Mouse (Mus musculus): ENCODE measurements around the gene Olfr1406.
"Not testable (repeated sequence)": the region's sequence is repeated elsewhere in the genome, so short reads cannot be mapped to it uniquely, and the experiment has no call there.

The Olfr1406 gene

DNA sequence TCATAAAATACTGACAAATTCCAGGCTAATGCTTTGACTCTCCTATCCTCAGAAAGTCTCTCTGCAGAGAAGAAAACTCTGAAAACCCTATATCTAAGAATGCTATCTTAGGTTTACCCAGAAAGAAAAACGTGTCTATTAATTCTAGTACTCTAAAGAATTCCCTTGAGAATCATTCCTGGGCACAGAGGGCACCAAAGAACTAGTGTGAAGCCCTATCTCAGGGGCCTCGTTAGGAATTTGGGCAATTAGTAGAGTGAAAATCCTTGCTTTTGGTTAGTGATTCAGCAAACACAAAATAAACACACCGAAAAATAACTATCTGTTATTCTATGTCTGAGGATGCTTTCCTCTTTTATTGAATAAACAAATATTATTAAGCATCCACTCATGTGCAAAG is at the start of gene Olfr1406:
TSS of gene Olfr1406 (minus strand) at position 101 of the 400 bp plus-strand sequence.
- DNase-seq (ENCODE audit: low read depth, low spot score), result no peak

DNA sequence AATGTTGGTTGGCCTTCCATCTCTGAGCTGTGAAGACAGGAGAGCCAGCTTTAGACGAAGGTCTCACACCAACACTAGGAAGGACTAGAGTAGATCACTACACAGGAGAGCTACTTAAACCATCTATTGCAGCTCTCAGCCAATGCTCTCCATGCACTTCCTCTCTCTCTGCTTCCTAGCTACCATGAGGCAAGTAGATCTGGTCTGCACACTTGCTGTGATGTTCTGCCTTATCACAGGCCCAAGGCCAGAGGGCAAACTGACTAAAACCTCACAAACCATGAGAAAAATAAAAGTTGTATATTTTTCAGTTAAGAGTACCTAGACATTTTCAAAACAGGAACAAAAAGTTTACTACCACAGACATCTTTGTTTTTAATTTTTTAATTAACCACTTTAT is 46.6 kb upstream of the Olfr1406 start:
- DNase-seq (ENCODE audit: low read depth, low spot score), result not testable (repeated sequence)

DNA sequence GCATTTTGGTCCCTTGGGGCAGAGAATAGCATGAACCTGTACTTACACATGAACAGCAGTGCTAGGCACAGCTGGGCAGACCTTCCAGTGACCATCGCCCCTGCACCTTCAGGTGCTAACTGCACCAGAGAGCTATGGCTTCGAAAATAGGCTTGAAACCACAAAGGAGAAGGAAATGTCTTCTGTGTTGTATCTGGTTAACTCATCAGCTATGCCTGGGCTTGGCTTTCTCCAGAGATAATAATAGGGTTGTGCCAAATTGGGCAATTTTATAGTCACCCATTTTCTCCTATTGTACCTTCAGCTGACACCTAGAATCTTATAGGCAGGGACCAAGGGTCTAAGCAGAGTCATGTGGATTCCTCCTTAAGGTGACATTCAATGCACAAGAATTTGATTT is 36.6 kb upstream of the Olfr1406 start, which contains the start of gene Fcer1a:
TSS of gene Fcer1a (minus strand) at position 134 of the 400 bp plus-strand sequence.
- DNase-seq (ENCODE audit: low read depth, low spot score), result no peak

DNA sequence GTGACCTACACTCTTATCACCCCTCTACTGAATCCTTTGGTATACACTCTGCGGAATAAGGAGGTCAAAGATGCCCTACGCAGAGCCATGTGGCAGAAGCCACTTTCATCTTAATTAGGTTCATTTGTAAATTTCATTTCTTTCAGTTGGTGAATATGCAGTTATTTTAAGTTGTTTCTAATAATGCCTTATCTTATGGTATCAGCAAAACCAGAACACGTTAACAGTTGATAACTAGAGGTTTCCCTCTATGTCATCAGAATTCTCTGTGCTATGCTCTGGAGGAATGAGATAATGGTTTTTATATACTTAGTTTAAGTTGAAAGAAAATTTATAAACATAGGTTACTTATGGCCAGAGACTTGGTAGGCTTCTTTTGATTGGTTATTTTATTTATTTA is 26.0 kb upstream of the Olfr1406 start:
- DNase-seq (ENCODE audit: low read depth, low spot score), result no peak

DNA sequence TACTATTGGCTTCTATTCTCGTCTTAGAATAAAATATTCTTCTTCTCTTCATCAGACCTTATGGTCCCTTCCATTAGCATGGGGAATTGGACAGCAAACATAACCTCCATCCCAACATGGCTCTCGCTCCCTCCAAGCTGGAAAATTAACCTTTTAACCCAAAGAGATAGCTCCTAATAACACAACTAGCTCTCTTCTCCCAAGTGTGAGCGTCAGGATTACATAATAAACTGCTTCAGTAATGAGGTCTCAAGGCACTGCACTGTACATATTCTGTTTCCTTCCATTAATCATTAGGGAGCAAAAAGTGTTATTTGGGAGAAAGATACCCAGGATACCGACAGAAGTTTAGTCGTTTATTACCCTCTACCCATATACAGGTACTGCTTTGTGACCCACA is 21.7 kb upstream of the Olfr1406 start, which contains the start of gene Olfr1404:
TSS of gene Olfr1404 (plus strand) at position 301 of the 400 bp plus-strand sequence.
- no peak for DNase-seq (ENCODE audit: low read depth, low spot score)

DNA sequence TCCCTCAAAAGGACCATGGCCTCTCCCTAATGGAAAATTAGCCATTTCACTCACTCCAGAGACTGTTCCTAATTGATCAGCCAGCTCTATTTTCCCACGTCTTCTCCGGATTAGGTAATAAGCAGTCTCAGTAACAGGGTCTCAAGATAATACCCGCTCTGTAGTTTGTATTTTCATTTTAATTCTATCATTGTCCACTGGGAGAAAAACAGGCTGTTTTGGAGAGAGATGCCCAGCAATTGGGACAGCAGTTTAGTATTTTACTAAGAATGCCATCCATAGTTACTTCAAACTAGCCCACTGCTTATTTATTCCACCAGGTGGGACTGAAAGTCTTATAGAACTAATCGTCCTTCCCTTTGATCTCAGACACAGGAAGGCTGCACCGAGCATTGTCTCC is 7.1 kb upstream of the Olfr1406 start, which contains the start of gene Olfr218:
TSS of gene Olfr218 (plus strand) at position 301 of the 400 bp plus-strand sequence.
- DNase-seq (ENCODE audit: low read depth, low spot score), result no peak

DNA sequence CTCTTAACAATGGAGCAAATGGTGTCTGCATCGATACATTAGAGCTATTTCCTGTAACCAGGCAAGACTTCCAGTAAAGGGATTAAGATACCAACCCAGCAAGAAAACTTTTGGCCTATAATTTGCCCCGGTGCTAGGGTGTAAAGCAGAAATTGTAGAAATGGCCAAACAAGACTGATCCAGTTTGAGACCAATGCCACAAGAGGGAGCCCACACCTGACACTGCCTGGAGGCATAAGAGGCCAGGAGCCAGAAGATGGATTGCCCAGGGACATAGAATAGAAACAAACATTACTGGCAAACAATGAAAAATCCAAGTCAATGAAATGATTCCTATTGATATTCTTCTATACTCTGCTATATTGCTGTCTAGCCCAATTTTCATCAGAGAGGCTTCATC is 5.9 kb upstream of the Olfr1406 start:
- DNase-seq (ENCODE audit: low read depth, low spot score), result peak; percentile 1

DNA sequence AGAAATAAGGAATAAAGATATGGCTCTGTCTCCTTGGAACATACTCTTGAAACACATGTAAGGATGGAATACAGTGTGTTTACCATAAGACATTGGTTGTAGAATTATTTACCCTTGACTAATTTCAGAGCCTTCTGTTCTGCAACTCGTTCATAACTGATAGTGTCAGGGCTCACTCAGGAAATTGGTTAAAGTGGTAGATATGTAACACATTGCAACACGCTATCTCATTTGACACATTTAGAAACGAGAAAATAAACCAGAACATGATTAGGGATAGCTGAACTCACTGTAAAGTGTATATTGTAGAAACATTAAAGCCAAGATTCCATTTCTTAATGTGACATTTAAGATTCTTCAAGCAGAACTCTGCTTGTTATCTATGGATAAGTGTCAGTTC is 1.6 kb upstream of the Olfr1406 start:
- DNase-seq (ENCODE audit: low read depth, low spot score), result no peak

DNA sequence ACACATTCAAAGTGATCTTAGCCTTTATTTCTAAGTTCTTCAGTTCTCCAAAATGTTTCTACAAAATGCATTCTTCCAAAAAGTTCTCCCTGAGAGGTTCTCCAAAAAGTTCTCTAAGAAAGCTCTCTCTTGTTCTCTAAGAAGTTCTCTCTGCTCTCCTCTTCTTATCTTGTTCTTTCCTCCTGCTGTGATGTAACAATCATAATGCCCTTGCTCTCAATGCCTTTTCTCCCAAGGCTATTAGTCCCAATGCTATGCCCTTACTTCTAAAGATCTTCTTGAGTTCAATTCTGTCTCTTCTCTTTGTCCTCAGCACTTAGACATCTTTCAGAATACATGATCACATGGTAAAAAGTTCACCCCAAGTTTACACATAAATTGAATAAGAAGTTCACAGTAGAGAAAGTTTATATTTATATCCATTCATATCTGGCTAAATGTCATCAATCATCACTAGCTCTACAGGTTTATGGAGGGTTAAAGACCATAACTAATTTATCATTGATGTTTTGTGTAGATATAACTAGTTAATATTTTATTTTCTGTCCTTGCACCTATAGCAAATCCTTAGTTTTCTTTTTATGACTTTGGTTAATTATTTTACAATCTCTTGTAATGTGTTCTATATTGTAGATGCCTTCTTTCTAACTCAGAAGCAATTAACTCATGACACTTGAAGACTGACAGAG is 16.1 kb downstream of the Olfr1406 start:
- no peak for DNase-seq (ENCODE audit: low read depth, low spot score)

DNA sequence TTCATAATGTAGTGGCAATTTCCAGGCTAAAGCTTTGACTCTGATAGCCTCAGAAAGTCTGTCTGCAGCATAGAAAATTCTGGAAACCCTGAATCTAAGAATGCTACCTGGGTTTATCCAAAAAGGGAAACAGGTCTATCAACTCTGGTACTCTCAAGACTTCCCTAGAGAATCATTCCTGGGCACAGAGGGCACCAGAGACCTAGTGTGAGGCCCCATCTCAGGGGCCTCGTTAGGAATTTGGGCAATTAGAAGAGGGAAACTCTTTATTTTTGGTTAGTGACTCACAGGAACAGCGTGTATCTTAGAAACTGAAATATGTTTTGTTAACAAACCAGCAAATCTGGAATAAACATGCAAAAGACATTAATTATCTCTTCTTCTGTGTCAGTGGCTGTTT is 53.2 kb downstream of the Olfr1406 start, which contains the start of gene Olfr1408:
TSS of gene Olfr1408 (minus strand) at position 101 of the 400 bp plus-strand sequence.
- DNase-seq (ENCODE audit: low read depth, low spot score), result peak; percentile 0
